Mouse (Mus musculus): ENCODE data around the gene Pigu.

Pigu gene

DNA sequence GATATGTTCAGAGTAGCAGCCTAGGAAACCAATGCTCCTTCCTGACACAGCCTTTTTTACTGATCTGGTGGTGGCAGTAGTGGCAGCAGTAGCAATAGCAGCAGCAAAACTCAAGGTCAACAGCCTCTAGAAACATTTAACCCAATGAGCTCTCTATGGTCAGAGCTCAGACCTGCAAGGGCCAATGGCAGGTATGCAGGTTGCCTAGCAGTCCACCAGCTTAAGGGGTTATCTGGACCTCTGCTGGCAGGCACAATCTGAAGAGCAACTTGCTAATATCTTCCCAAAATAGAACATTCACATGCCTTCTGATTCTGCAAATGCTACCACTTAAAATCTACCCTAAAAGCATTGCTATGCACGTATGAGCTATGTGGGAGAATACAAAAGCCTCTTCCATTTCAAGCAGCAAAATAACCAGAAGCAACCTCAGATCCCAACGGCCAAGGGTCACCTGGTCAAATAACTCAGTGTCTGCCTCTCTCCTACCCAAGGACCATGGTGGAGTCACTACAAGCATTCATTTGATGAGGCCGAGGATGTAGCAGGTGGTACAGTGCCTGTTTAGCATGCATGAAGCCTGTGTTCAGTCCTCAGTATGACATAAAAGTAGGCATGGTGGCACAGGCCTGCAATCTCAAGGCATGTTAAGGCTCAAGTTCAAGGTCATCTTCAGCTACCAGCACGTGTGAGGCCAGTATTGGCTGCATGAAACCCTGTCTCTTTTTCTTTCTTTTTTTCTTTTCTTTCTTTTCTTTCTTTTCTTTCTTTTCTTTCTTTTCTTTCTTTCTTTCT lies 69.6 kb downstream of the Pigu start:
- DNase-seq (ENCODE audit: low read depth): no peak

DNA sequence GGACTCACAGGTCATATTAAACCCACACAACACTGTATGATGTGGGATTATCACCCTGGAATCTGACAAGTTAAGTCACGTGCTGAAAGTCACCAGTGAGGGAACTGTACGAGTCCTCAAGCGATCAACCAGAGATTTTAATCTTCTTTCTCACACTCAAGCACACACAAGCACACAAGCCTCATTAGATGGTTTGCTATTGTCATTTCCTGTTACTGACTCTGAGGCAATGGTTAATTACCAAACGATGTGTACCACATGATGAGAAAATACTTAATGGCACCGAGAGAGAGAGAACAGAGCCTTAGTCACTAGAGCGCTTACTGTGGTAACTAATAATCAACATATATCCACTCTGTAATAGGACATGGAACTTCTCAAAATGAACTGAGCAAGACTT lies 71.5 kb downstream of the Pigu start:
- no peak for DNase-seq (ENCODE audit: low read depth)

DNA sequence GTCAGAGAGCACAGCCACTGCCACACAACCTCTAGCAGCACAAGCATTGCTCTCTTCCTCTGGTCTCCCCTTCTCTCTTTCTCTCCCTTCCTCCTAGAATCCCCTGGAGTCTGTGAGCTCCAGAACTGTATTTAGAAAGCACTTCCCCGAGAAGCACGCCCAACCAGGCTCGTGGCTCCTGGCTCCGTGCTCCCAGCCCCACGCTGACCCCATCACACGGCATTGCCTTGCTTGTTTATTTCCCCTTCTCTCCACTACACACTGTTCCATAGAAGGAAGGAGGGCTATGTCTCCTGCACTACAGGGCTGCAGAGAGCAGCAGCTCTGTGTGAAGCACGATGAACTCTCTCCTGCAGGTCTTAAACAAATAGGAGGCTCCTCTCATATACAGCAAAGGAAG lies 72.6 kb downstream of the Pigu start:
- DNase-seq (ENCODE audit: low read depth): no peak

DNA sequence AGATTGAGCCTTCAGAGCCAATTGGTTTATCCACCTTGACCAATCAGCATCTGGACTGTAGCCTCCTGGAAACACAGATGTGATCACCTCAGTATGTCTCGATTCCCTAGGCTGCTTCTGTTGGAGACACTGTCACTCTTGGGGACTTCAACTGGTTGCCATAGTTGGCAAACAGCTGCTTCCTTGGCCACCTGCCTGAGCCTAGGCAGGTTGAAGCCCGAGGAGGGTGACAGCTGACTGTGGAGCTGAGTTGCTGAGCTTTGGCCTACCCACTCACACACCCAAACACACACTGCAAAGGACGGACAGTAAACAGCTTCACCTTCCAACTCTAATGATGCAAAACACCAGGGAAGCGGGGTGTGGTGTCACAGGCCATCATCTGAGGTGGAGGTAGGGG lies 73.4 kb downstream of the Pigu start:
- DNase-seq (ENCODE audit: low read depth): no peak

DNA sequence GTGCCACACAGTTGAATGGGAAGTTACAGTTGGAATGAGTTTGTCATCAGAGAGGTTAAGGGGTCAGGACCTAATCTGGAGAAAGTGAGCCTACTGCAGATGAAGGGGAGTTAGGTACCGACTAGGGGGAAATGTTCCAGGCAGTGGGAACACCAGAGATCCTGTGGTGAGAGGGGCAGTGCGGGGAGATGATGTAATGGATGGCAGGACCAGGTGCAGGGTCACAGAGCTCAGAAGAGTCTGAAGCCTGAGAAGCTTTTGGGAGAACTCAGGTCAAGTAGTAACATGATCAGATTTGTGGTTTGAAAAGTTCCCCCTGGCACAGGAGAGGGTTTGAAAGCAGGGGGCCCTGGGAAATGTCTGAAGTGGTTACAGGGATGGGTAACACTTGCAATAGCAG lies 77.1 kb downstream of the Pigu start:
- no peak for DNase-seq (ENCODE audit: low read depth)

DNA sequence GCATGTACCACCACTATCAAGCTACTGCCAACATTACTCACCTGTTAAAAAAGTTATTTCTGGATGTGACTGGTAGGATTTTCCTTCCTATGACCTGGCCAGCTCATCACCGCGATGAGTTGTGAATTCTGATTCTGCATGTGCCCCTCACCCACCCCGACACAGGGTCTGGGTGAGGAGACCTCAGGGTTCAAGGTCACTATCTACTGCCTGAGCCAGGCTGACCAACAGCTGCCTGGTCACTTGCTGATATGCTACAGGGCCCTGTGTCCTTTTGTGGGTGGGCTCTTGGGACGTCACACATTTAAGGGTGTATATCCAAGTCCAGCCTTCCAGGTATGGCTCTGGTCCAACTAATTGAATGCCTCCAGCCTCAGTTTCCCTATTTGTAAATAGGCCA lies 78.1 kb downstream of the Pigu start:
- DNase-seq (ENCODE audit: low read depth): no peak

DNA sequence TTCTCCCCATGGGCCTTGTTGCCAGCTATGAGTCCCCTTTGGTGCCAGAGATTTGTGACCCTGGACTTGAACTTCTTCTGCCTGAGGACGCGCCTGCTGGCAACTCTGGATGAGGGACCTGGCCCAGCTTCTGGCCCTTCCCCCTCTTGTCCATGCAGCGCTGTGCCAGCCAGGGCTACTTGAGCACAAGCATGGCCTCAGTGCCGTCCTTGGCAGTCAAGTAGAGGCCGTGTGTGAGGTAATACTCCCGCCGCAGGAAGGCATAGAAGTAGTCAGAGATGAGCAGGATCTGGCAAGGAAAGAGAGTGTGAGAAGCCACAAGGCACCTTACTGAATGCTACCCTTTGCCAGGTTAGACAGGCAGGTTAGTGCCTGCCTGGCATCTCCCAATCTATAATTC lies 78.9 kb downstream of the Pigu start:
- no peak for DNase-seq (ENCODE audit: low read depth)

DNA sequence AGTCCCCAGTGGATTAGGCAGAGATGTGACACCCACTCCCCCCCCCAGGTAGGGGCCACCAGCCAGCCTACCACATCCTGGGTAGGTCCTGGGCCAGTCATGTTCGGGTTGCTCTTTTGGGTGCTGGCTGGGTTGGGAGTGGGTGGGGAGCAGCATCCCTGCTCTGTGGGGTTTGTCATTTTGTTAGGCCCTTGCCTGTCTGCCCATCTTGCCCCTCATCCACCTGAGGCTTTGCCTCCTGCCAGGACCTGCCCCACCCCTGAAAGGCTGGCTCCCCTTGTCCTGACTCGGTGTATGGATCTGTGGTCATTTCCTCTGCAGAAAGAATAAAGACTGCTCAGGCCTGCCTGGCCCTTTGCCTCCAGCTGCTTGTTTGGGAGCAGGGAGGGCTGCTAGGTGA lies 79.5 kb downstream of the Pigu start:
- DNase-seq (ENCODE audit: low read depth): peak; percentile 38

DNA sequence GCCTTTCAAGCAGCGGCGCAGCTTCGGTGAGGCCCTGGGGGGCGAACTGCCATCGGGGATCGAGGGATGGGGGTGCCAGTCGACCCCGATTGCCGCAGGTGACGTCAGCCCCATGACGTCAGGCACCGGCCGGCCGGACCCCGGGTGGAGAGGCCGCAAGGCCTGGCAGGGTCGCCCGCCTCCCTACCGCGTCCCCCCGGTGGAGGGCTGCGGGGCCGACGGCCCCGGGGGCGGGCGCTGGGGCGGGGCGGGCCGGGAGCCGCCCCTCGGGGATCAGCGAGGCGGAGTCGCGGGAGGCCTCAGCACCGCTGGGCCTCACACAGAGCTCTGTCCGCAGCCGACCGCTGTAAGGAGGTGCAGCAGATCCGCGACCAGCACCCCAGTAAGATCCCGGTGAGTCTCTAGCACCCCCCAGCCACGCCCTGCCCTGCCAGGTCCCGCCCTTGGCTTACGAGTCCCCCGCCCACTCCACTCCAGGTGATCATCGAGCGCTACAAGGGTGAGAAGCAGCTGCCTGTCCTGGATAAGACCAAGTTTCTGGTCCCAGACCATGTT lies 80.5 kb downstream of the Pigu start:
- peak; percentile 77 for DNase-seq (ENCODE audit: low read depth)

DNA sequence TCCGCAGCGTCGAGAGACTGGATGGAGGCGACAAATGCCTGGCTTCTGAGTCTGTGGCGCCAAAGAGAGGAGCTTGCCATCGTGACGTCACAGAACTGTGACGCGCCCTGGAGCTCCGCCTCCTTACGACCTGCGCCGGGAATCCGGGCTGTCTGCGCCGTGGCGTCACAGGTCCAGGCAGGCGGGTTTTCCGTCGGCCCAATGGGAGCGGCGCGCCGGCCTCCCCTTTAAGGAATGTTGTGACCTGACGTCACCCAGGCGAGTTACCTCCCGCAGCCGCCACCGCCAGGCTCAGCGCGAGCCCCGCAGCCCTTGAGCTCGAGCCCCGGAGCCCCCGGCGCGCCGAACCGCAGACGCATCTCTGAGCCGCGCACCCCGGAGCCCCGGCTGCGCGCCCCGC lies 81.0 kb downstream of the Pigu start, which contains the start of gene Map1lc3a:
Gene Map1lc3a, plus strand, starts transcription at position 103 of the 400 bp plus-strand sequence.
- DNase-seq (ENCODE audit: low read depth): peak; percentile 98

DNA sequence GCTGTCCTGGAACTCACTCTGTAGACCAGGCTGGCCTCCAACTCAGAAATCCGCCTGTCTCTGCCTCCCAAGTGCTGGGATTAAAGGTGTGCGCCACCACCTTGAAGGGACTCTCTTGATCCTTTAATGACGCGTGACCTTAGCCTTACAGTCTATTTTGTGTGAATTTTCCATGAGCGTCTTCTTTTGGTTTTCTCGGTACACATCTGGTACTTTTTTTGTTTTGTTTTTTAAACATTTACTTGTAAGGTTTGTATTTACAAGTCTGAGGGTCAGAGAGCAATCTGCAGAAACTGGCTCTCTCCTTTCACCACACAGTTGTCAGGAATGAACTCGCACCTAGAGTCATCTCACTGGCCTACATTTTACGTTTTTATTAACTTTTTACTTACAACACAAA lies 83.6 kb downstream of the Pigu start:
- DNase-seq (ENCODE audit: low read depth): no peak

DNA sequence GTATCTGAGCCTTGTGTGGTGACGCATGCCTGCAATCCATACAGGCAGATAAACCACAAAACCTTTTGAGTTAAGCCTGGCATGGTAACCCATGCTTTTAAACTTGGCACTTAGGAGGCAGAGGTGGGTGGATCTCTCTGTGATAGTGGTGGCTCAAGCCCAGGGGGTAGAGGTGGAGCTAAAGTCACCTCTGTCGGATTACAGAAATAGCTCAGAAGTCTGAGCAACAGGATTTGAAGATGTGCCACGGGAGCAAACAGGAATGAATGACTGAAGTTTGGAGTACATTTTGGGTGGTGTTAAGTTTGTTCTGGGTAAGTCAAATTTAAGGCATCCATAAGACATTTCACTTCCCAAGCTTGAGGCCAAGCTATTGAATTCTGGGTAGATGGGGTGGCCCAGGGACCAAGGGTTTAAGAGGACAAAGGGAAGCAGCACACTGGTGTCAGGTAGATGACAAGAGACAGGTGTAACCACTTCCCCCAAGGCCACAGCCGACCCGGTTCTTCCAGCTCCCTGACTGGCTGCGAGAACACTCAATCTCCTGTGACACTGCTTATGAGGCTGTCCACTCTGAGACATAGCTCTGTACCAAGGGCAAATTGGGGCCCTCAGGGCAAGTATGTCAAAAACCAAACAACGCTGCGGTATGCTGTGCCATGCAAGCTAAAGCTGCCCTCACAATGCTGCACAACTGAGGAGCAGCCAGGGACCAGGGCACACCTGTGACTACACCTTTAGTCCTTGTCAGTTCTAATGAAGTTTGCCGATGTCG lies 84.6 kb downstream of the Pigu start:
- DNase-seq (ENCODE audit: low read depth): no peak

DNA sequence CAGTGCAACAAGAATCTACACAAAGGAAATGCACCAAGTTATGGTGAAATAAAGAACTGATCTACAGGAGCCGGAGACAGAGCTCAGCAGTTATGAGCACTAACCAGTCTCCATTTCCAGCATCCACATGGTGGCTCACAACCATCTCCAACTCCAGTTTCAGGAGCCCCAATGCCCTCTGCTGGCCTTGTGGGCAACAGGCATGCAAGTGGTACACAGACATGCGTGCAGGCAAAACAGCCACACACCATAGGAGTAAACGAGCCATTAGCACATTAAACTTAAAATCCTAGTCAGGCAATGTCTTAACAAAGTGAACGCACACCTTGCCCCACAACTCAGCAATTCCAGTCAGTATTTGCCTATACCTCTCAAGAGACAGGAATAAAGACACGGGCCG lies 85.3 kb downstream of the Pigu start:
- DNase-seq (ENCODE audit: low read depth): peak; percentile 25

DNA sequence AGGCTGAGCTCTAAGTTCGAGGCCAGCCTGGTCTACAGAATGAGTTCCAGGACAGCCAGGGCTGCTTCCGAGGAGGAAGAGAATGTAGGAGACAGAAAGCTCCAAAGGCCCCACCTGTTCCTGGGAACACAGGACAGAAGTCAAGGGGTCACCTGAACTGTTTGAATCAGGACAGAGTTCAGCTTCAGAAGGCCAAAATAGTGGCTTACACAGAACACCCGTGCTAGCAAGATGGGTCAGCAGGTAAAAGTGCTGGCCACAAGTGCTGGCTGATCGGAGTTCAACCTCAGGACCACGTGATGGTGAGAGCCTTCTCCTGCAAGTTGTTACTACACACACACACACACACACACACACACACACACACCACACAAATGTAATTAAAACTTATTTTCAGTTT lies 90.3 kb downstream of the Pigu start:
- no peak for DNase-seq (ENCODE audit: low read depth)

DNA sequence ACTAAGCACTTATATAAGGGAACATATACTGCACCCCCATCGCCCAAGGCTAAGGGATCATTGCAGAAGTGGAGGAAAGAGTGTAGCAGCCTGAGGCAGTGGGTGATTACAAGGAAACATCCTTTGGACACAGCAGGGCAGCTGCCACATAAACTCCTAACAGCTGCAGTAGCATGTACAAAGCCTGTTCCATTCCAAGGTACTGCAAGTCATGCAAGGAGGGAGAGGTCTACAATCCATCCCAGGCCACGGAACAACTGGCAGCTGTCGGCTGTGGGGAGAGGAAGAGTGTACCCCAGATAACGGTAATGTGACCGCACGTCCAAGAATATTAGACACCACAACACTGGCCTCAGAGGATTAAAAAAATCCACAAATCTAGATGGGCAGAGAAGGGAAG lies 91.7 kb downstream of the Pigu start:
- no peak for DNase-seq (ENCODE audit: low read depth)

DNA sequence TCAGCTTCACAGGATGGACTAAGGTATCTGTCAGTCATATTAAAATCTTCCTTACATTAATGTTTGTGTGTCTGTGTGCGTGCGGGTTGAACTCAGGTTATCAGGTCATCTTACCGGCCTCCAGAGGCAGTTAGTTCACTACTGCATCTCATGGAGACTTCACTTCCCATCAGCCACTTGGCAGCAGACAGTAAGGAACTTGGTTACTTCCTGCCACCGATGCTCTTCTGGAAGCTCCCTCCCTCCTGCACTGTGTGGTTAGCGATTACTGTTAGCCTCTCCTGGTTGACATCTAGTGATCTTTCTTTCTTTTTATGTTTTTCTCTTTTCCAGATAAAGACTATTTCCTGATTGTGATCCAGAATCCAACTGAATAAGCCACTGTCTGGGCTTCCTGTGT lies 107.6 kb downstream of the Pigu start:
- no peak for DNase-seq (ENCODE audit: low read depth)

DNA sequence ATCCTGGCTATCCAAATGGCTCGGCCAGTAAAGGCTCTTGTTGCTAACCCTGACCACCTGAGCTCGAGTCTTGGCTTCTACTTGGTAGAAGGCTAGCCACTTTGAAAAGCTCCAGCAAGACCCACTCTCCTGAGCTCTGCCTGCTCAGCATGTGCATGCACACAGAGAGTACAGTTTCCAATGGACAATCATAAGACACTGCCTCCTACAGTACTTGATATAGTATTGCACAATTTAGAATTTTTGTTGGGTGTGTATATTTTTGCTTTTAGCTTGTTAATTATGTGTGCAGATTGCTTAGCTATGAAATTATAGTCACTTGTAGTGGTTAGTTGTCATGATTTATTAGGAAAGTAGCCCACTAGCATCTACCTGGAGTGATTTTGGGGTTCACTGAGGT lies 108.5 kb downstream of the Pigu start:
- no peak for DNase-seq (ENCODE audit: low read depth)

DNA sequence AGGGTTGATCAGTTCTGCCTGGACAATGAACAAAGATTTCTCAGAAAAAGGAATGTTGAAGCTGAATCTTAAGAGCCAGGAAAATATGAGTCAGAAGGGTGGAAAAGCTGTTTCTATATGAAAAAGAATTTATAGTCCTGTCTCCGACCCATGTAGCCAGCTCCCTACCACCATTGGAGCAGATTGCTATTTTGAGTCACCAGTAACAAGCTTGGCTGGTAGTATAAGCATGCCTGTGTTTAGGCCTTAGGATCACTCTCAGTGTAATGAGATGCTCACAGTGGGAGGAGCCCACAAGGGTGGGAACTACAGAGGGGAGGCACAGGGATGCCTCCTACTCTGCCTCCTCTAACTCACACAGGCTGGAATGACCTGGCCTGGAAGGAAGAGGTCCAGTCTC lies 109.0 kb downstream of the Pigu start:
- no peak for DNase-seq (ENCODE audit: low read depth)

DNA sequence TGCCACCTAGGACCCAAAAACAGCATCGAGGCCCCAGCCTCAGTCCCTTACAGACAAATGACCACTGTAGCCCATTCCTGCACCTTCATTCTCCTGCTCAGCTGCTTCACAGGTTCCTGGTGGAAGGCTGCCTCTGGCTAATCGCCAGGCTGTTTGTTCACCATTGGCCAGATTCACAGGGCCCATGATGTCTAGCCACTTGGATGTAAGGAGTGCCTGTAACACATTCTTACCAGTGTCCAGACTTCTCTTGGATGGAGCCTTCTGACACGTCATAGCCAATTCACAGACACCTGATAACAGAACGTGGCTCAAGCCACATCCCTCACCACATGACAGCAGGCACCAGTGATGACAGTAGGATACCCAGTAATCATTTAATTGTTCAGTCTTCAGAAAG lies 111.0 kb downstream of the Pigu start:
- no peak for DNase-seq (ENCODE audit: low read depth)

DNA sequence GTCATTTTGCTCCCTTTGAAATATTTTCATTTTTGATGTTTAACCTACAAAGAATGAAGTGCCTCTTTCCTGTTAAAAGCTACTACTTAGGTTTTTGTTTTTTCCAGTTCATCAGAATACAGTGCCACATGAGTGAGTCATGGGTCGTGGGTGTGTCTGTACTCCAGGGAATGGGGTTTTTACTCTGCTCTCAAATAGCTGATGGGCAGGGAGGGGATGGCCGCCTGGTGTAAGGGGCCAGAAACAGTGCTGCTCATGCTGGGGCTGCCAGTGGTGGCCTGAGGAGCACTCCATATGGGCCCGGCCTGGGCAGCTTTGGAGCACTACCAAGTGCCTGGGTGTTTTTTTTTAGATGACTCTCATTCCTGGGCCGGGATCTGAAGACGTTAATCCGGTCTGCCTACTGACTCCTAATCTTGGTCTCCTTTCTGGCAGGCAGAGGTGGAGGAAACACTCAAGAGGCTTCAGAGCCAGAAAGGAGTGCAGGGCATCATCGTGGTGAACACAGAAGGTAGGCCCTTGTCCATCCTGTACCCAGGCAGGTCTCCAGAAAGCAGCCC lies 114.9 kb downstream of the Pigu start:
- DNase-seq (ENCODE audit: low read depth): no peak

DNA sequence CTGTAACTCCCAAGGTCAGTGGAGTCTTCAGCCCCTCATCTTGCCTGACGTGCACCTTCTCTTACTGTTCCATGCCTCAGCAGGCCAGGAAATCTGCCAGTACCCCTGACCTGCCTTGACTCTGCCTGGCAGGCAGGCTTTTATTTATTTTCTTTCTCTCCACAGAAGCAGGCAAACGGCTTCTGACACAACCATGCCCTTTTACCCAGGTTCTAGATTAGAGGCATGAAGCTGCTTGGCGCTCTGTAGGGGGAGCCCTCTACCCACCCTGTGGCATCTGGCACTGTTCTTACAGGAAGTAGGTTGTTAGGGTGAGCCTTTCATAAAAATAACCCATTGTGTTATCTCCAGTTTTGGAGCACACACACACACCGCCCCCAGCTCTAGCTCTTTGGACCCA lies 116.3 kb downstream of the Pigu start:
- peak; percentile 43 for DNase-seq (ENCODE audit: low read depth)

DNA sequence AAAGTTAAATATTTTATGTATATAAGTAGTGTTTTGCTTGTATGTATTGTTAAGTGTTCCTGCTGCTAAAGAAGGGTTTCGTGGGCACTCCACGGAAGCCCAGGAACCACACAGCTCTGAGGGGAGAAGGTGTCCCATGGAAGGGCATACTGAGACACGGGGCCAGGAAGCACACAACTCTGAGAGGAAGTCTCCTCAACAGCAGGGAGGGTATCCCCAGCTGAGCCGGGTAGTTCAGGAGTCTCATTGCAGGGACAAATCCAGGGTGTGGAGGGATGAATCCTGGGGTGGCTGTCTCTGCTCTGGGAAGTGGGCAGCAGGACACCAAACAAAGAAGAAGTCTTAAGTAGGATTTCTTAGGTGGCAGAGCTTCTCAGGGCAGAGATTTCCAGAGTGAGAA lies 120.0 kb downstream of the Pigu start:
- peak; percentile 34 for DNase-seq (ENCODE audit: low read depth)

Measured in naive thymus-derived CD4-positive, alpha-beta T cell, adult 2 months (primary cell).